Mouse (Mus musculus) erythroblast, embryonic 14.5 days (primary cell): ENCODE data around the gene Brms1.

Source experiments
- GATA1 ChIP-seq: IDR thresholded peaks from 2 replicates; pipeline ENCODE4 v1.6.1; 2012; ENCODE audit warnings: low read length, inconsistent platforms, mixed read lengths
- TAL1 ChIP-seq: IDR thresholded peaks from 3 replicates; pipeline ENCODE4 v1.6.1; 2012; ENCODE audit warnings: low read length, inconsistent platforms, mixed read lengths

DNA sequence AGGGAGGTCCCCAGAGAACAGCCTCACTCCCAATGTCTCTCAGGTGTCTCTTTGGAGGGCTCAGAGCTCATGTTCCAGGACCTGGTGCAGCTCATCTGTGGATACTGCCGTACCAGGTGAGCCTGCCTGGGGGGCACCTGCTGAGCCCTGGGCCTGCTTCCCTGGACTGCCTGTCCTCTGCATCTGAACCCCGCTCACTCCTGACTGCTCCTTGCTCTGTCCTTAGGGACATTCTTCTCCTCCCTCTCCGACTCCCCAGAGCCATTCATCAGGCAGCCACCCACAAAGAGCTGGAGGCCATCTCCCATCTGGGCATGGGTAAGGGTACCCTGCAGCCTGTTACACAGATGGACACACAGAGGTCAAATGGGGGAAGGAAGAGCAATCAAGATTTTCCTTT lies 10.4 kb downstream of the Brms1 start:
- TF ChIP-seq GATA1 (no peak), TAL1 (no peak)
